Mouse (Mus musculus): Measurements from ENCODE around the gene Prkce.

DNA sequence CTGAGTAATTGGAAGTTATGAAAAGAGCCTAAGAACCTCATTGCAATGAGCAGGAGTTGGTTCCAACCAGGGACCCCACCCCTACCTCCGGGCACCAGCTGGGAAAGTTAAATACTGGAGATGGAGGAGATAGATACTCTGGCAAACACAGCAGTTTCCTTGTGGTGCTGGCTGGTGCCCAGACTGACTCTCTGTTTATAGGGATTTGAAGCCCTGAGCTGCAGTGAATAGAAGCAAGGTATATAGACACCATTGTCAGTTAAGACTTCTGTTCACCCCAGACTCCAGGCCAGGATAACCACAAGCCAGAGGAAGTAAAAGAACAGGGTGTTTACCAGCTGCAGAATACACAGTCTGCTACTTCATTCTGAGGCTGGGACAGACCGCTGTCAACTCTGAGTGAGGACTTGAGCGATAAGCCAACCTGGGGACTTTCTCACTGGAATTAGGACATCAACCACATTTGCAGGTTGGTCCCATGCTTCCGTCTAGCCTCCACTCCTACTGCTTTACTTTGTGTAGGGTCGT is 110.5 kb downstream of the Prkce start:
- no peak for TF ChIP-seq CTCF (IDR thresholded peaks at IDR 0.05; ENCODE audit: low read depth)
- no peak for TF ChIP-seq EP300 (IDR thresholded peaks at IDR 0.05; ENCODE audit: low read depth)
